Mouse (Mus musculus): ENCODE results near the gene Mprip.

DNA sequence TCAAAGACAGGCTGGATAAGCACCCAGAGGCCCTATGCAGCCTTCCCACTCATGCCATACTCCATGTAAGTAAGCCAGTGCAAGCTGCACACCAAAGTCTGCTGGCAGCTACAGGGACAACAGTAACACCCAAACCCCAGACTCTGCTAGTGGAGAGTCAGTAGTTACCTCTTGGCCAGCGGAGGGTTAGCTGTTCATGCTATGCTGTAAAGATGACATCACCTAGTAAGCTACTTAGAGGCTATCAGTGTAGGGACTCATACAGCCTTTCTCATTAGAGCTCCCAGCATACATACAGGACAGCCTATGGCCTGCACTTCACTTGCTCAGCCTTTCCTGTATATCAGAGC lies 117.7 kb downstream of the Mprip start:
- TF ChIP-seq CTCF (IDR thresholded peaks at IDR 0.05; ENCODE audit: control insufficient read depth, insufficient read depth, insufficient replicate concordance, low read depth, low read length), result no peak
- no peak for TF ChIP-seq POLR2A (IDR thresholded peaks at IDR 0.05; ENCODE audit: control insufficient read depth, low read depth, low read length)
